Mouse (Mus musculus) intestine, embryonic 15.5 days (tissue): Measurements from ENCODE around the gene Pola1. TPM values are rescaled to one million over a fixed set of nuclear protein-coding genes. Genes with fewer than 3 reads are reported as not detected.

ENCODE experiments used
- ATAC-seq: fragments of 200-750 bp; cut with Nextera tagmentation; 2 replicates; pipeline ENCODE4 v1.8.0; 2017; ENCODE audit warnings: moderate TSS enrichment, moderate library complexity
- H3K27ac ChIP-seq: fragments of 300-500 bp; sonication (generic); 2 replicates; pipeline ENCODE4 v1.5.1; 2015; ENCODE audit warnings: mild to moderate bottlenecking, inconsistent platforms
- H3K27me3 ChIP-seq: fragments of 300-500 bp; sonication (generic); replicated peaks from 2 replicates; pipeline ENCODE4 v1.6.1; 2015; ENCODE audit warnings: inconsistent platforms
- H3K36me3 ChIP-seq: fragments of 300-500 bp; sonication (generic); 2 replicates; pipeline ENCODE4 v1.6.1; 2015; ENCODE audit warnings: inconsistent platforms
- H3K4me1 ChIP-seq: fragments of 300-500 bp; sonication (generic); replicated peaks from 2 replicates; pipeline ENCODE4 v1.6.1; 2015; ENCODE audit warnings: inconsistent platforms
- H3K4me2 ChIP-seq: fragments of 300-500 bp; sonication (generic); replicated peaks from 2 replicates; pipeline ENCODE4 v1.6.1; 2015; ENCODE audit warnings: mild to moderate bottlenecking, inconsistent platforms
- H3K4me3 ChIP-seq: fragments of 300-500 bp; sonication (generic); replicated peaks from 2 replicates; pipeline ENCODE4 v1.5.1; 2015; ENCODE audit warnings: inconsistent platforms
- H3K9ac ChIP-seq: fragments of 300-500 bp; sonication (generic); 2 replicates; pipeline ENCODE4 v1.6.1; 2015; ENCODE audit warnings: inconsistent platforms
- H3K9me3 ChIP-seq: fragments of 300-500 bp; sonication (generic); 2 replicates; pipeline ENCODE4 v1.6.1; 2016; ENCODE audit warnings: inconsistent platforms
- WGBS: fragments of 180-500 bp; shearing (Covaris S2); methylation state at CpG from one replicate; pipeline ENCODE4 v1.1.7; 2015; 5-methylcytosine and 5-hydroxymethylcytosine counted together
- polyA plus RNA-seq: library from polyadenylated mRNA; unstranded; fragments of >200 nt; fragmentation: Nextera tagmentation; extraction: Ambion mirVana; gene quantifications from 2 replicates; pipeline ENCODE4 v1.2.1, GENCODE M21; 2015

The Pola1 gene
- polyA plus RNA-seq, 1 experiment from 2014 or later = 17.9 TPM

DNA sequence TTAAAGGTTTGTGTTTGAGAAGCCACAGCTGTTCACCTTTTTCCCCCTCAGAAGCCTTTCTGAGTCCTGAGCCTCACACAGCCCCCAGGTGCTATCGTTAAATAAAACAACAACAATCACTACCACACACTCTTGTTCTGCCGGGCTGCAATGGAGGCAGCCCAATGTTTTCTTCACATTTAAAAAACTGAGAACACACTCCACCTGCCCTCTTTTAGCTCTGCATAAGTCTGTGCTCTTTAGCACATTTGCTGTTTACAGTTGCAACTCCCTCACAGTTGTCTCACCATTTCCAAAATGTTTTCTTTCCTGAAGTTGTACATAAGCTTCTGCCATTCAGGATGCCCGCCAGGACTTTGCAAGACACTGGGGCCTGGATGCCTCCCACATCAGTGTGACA, 356.3 kb downstream of the Pola1 start:
- no peak overlapping the region for H3K27ac ChIP-seq
- no peaks in the 10 kb centered on the region for H3K36me3 ChIP-seq
- WGBS = 46% methylated on average over 3 of the region's 3 CpGs
- H3K9ac ChIP-seq = no peak overlapping the region
- no peaks in the 10 kb centered on the region for H3K9me3 ChIP-seq
- H3K4me2 ChIP-seq = no peak overlapping the region
- no peak for ATAC-seq
- no peaks in the 10 kb centered on the region for H3K27me3 ChIP-seq
- H3K4me3 ChIP-seq = no peak overlapping the region
- no peaks in the 10 kb centered on the region for H3K4me1 ChIP-seq

Other genes starting within 250 kb of the Pola1 start
- gene Pcyt1b, start 22.7 kb upstream of the Pola1 start, polyA plus RNA-seq = 1.7 TPM in 2 replicates
- 55.3 and 57.8 TPM in 2 replicates for gene Pdk3, start 200.0 kb upstream of the Pola1 start, polyA plus RNA-seq